Mouse (Mus musculus): Measurements from ENCODE around the gene Itga6. TPM values are rescaled to one million over a fixed set of nuclear protein-coding genes. Genes with fewer than 3 reads are reported as not detected.

Itga6 gene
- polyA plus RNA-seq, 1 experiment = 26.0 TPM

DNA sequence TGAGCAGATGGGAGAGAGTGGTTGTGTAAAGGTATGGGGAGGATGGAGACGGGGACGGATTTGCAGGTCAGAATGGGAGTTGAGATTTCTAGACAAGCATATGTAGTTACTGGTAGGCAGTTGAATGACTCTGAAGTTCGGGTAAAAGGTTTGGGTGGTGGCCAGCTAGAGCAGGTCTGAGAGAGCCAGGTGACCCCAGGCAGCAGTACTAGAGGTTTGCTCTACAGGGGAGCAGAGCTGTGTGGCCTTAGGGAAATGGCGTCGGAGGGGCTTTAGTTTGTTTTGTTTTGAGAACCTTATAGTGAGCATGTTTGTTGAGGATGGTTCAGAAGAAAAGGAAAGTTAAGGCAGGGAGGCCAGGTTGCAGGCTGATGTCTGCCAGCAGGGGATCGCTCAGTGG, 51.4 kb downstream of the Itga6 start:
- no peak overlapping the region for H3K4me3 ChIP-seq (replicated peaks; ENCODE audit: insufficient read depth, low read depth, low read length)
- TF ChIP-seq CTCF (IDR thresholded peaks at IDR 0.05; ENCODE audit: borderline replicate concordance, insufficient read depth, low read depth, low read length) (no peak), POLR2A (IDR thresholded peaks at IDR 0.05; ENCODE audit: borderline replicate concordance, insufficient read depth, low read length) (no peak)
- no peaks in the 10 kb centered on the region for H3K27me3 ChIP-seq (ENCODE audit: control insufficient read depth, insufficient read depth, low read length)
- H3K4me1 ChIP-seq (ENCODE audit: control insufficient read depth, insufficient read depth, low read length) = no peaks in the 10 kb centered on the region
- DNase-seq = no peak
- 72% methylated on average over 6 of the region's 6 CpGs for WGBS
- no peak overlapping the region for H3K27ac ChIP-seq (ENCODE audit: insufficient read depth, low read length)

DNA sequence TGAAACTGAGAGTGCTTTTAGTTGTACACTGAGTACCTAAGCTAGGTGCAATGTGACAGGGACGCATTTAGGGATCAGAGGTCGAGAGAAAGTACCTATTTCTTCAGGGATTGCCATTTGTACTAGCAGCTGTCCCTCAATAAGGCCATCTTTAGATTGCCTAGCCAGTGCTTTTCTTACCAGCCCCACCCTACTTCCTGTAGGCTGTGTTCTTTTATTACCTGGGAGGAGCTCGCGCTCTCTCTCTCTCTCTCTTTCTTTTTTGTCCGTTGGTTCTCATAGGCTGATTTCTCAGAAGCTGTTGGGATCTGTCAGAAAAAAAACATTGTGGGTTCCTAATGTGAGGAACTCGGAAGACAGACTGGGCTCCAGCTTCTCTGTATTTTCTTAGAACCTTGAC, 55.4 kb downstream of the Itga6 start:
- no peak for TF ChIP-seq CTCF (IDR thresholded peaks at IDR 0.05; ENCODE audit: borderline replicate concordance, insufficient read depth, low read depth, low read length)
- TF ChIP-seq POLR2A (IDR thresholded peaks at IDR 0.05; ENCODE audit: borderline replicate concordance, insufficient read depth, low read length) = no peak
- no peak for DNase-seq
- Histone ChIP-seq H3K4me3 (replicated peaks; ENCODE audit: insufficient read depth, low read depth, low read length) (no peak overlapping the region), H3K4me1 (ENCODE audit: control insufficient read depth, insufficient read depth, low read length) (no peaks in the 10 kb centered on the region), H3K27me3 (ENCODE audit: control insufficient read depth, insufficient read depth, low read length) (no peaks in the 10 kb centered on the region), H3K27ac (ENCODE audit: insufficient read depth, low read length) (no peak overlapping the region)
- WGBS = 85% methylated on average over 6 of the region's 6 CpGs

DNA sequence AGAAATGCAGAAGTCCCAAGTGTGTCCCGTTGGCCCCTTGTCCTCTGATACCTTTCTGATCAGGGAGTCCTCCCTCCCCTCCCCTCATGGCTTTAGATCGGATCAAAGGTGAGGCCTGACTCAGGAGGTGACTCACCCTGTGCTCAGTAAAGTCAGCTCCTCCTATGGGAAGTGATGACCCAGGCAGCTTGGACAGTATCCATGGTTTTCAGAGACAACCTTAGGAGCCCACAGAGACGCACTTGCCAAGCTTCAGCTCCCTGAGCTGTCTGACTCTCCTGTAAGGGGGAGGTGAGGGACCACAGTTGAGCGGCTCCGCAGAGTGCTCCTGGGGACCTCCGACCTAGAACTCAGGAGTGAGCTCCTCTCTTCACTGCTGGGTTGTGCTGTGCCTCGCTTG, 56.3 kb downstream of the Itga6 start:
- H3K4me3 ChIP-seq (replicated peaks; ENCODE audit: insufficient read depth, low read depth, low read length) = no peak overlapping the region
- no peak overlapping the region for H3K27ac ChIP-seq (ENCODE audit: insufficient read depth, low read length)
- 64% methylated on average over 7 of the region's 7 CpGs for WGBS
- no peaks in the 10 kb centered on the region for H3K4me1 ChIP-seq (ENCODE audit: control insufficient read depth, insufficient read depth, low read length)
- H3K27me3 ChIP-seq (ENCODE audit: control insufficient read depth, insufficient read depth, low read length) = no peaks in the 10 kb centered on the region
- no peak for DNase-seq
- TF ChIP-seq CTCF (IDR thresholded peaks at IDR 0.05; ENCODE audit: borderline replicate concordance, insufficient read depth, low read depth, low read length) = no peak

DNA sequence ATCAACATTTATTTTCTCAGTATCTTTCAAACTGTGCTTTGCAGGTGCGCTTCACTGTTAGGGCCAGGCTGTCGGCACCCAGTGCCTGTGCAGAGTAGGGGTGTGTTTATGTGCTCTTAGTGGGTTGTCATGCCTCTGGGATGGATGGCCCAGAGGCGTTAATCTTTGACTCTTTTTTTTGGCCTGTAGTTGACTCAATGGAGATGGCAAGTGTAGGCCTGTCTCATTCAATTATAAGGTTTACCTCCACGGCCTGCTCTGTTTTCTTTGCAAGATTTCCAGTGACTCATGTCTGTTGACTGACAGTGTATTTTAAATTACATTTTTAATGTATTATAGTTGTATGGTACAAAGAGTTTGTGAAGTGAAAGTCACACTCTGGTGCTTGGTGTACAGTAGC, 56.7 kb downstream of the Itga6 start:
- H3K27ac ChIP-seq (ENCODE audit: insufficient read depth, low read length) = no peak overlapping the region
- TF ChIP-seq POLR2A (IDR thresholded peaks at IDR 0.05; ENCODE audit: borderline replicate concordance, insufficient read depth, low read length) (no peak), CTCF (IDR thresholded peaks at IDR 0.05; ENCODE audit: borderline replicate concordance, insufficient read depth, low read depth, low read length) (no peak)

DNA sequence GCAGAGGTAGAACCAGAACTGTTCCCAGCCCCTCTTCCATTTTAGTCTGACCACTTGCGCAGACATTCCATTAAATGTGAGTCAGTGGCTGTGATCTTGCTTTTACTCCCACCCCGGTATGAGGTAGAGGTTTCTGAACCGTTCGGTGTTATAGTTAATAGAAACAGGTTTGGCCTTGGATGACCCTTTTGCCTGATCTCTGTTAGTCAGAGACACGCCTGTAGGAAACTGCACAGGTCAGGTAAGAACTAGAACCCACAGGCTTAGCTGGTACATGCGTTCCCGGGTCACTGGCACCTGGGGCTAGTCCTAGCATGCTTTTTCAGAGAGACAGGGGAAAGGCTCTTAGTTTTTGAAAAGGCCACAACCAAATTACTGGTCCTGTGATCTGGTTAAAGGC, 59.7 kb downstream of the Itga6 start:
- DNase-seq = no peak
- WGBS = 91% methylated on average over 7 of the region's 7 CpGs
- Histone ChIP-seq H3K27me3 (ENCODE audit: control insufficient read depth, insufficient read depth, low read length) (no peaks in the 10 kb centered on the region), H3K4me1 (ENCODE audit: control insufficient read depth, insufficient read depth, low read length) (no peaks in the 10 kb centered on the region), H3K4me3 (replicated peaks; ENCODE audit: insufficient read depth, low read depth, low read length) (no peak overlapping the region), H3K27ac (ENCODE audit: insufficient read depth, low read length) (no peak overlapping the region)
- TF ChIP-seq CTCF (IDR thresholded peaks at IDR 0.05; ENCODE audit: borderline replicate concordance, insufficient read depth, low read depth, low read length) (no peak), POLR2A (IDR thresholded peaks at IDR 0.05; ENCODE audit: borderline replicate concordance, insufficient read depth, low read length) (no peak)

More for the DNA sequence above, 56.7 kb downstream of the Itga6 start:
- H3K4me1 ChIP-seq (ENCODE audit: control insufficient read depth, insufficient read depth, low read length) = no peaks in the 10 kb centered on the region
- H3K27me3 ChIP-seq (ENCODE audit: control insufficient read depth, insufficient read depth, low read length) = no peaks in the 10 kb centered on the region
- no peak for DNase-seq
- no peak overlapping the region for H3K4me3 ChIP-seq (replicated peaks; ENCODE audit: insufficient read depth, low read depth, low read length)
- 83% methylated on average over 4 of the region's 4 CpGs for WGBS

DNA sequence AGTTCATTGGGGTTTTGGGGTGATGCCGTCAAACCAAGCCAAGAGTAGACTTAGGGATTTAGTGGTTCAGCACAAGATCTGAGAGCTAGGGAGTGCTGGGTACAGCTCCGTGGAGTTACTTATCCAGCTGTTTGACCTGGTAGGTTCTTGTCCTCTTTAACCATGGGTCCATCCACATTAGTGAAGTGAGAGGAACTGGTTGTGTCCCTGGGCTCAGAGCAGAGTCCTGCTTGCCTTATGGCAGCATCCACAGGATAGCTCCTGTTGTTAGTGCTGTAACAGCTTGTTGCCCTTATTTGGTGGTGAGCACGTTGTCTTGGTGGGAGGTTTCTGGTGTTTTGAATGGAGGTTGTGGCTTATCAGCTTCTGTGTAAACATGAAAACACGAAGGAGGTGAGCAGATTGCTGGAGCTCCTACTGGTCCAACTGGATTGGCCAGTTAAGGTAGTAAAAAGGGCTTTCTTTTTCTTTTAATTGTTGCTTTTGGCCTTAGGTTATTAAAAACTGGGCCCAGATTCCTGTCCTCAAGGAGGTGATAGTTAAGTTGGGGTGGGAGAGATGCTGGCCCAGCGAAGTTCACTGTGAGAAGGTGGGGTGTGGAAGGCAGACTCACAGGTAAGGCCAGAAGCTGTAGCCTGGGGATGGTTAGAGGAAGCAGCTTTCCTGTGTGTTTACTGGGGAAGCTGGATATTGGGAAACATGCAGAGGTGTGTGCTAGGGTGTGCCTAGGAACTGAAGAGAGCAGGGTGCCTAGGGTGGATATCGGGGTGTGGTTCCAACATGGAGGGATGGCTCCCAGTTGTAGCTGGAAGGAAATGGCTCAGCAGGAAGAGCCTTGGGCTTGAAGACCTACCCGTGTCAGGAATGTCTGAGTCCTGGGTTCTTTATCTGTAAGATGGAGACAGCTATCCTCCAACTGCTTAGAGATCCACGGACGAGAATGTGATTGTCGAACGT, 60.5 kb downstream of the Itga6 start:
- Histone ChIP-seq H3K27ac (ENCODE audit: insufficient read depth, low read length) (no peak overlapping the region), H3K27me3 (ENCODE audit: control insufficient read depth, insufficient read depth, low read length) (no peaks in the 10 kb centered on the region), H3K4me1 (ENCODE audit: control insufficient read depth, insufficient read depth, low read length) (no peaks in the 10 kb centered on the region), H3K4me3 (replicated peaks; ENCODE audit: insufficient read depth, low read depth, low read length) (no peak overlapping the region)
- 75% methylated on average over 11 of the region's 11 CpGs for WGBS
- DNase-seq = no peak
- no peak for TF ChIP-seq POLR2A (IDR thresholded peaks at IDR 0.05; ENCODE audit: borderline replicate concordance, insufficient read depth, low read length)
- no peak for TF ChIP-seq CTCF (IDR thresholded peaks at IDR 0.05; ENCODE audit: borderline replicate concordance, insufficient read depth, low read depth, low read length)

DNA sequence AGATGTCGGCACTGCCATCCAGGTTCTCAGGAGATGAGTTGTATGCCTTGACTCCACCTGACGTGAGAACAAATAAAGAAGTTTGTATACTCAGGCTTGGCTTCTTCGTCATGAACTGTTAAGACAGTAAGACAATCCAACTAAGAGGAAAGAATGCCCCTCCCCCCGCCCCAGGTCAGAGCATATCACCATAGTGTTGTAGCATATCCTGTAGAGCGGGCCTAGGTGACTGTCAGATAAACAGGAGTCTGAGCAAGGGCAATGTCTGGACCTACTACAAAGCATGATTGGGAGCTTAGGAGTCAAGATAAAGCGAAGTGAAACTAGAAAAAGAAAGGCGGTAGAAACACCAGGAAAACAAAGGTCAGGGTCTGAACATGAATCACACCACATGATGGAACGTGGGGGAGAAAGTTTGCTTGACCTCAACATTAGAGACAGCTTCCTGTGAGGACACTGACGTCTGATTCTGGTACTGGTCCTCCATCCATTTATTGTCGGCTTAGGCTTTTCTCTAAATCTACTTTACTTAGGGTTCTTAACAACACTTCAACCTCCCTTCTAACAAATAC, 64.0 kb downstream of the Itga6 start:
- Histone ChIP-seq H3K27ac (ENCODE audit: insufficient read depth, low read length) (no peak overlapping the region), H3K4me3 (replicated peaks; ENCODE audit: insufficient read depth, low read depth, low read length) (no peak overlapping the region), H3K4me1 (ENCODE audit: control insufficient read depth, insufficient read depth, low read length) (no peaks in the 10 kb centered on the region), H3K27me3 (ENCODE audit: control insufficient read depth, insufficient read depth, low read length) (no peaks in the 10 kb centered on the region)
- DNase-seq = no peak
- TF ChIP-seq POLR2A (IDR thresholded peaks at IDR 0.05; ENCODE audit: borderline replicate concordance, insufficient read depth, low read length) = no peak
- no peak for TF ChIP-seq CTCF (IDR thresholded peaks at IDR 0.05; ENCODE audit: borderline replicate concordance, insufficient read depth, low read depth, low read length)
- WGBS = 91% methylated on average over 10 of the region's 10 CpGs

DNA sequence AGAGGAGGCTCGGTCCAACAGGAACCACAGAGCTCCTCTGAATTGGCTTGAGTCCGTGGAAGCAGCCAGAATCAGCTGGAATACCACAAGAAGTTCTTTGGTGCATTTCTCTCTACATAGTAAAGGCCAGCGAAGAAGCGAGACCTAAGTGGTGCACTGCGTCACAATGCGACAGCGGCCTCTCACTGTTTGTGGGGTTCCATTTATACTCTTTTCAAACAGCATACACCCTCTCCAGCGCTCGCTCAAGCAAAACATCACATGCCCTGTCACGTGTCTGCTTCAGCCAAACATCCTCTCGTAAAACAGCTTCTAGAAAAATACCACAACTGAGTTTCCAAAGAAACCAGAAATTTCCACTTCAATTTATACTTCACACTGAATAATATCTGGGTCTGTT, 64.6 kb downstream of the Itga6 start:
- Histone ChIP-seq H3K4me3 (replicated peaks; ENCODE audit: insufficient read depth, low read depth, low read length) (no peak overlapping the region), H3K4me1 (ENCODE audit: control insufficient read depth, insufficient read depth, low read length) (no peaks in the 10 kb centered on the region), H3K27ac (ENCODE audit: insufficient read depth, low read length) (no peak overlapping the region), H3K27me3 (ENCODE audit: control insufficient read depth, insufficient read depth, low read length) (no peaks in the 10 kb centered on the region)
- no peak for DNase-seq
- WGBS = 94% methylated on average over 11 of the region's 11 CpGs
- TF ChIP-seq CTCF (IDR thresholded peaks at IDR 0.05; ENCODE audit: borderline replicate concordance, insufficient read depth, low read depth, low read length) = no peak
- no peak for TF ChIP-seq POLR2A (IDR thresholded peaks at IDR 0.05; ENCODE audit: borderline replicate concordance, insufficient read depth, low read length)

Measured in cerebellum, adult 2 months (tissue).